Comparison of ENCODE assay signal across 8 mouse cellular contexts in genomic region chr10:39170706-39171105, GRCm38 (mm10). TPM values are rescaled to one million over a fixed set of nuclear protein-coding genes. Genes with fewer than 3 reads are reported as not detected.
DNase-seq lines count a peak whose midpoint lies in the region; ATAC-seq and TF ChIP-seq lines count a peak whose summit lies in the region.

No protein-coding gene starts in this region.

- DNase-seq in cerebellum, adult 2 months: peak; percentile 24 to 35
- DNase-seq in cerebellum, postnatal 4 days (ENCODE audit: low spot score in 2 of 2): no peak
- DNase-seq in MN1 (ENCODE audit: low spot score): peak; percentile 55
- no peak for DNase-seq in hindbrain, embryonic 10.5 days (ENCODE audit: low spot score)
- DNase-seq in ovary, adult 18-20 months (ENCODE audit: low spot score): no peak
- DNase-seq in gastrocnemius, adult 18-20 months (ENCODE audit: low spot score): no peak
- DNase-seq in urinary bladder, postnatal 25 days (ENCODE audit: low spot score): no peak

- no peaks in the 10 kb centered on the region for H3K36me3 ChIP-seq in hindbrain, embryonic 10.5 days

- no peaks in the 10 kb centered on the region for H3K27me3 ChIP-seq in cerebellum, adult 2 months (ENCODE audit: control insufficient read depth, insufficient read depth, low read length)
- H3K27me3 ChIP-seq in hindbrain, embryonic 10.5 days (ENCODE audit: insufficient read depth, poor library complexity, severe bottlenecking): peaks cover 19% of the 10 kb centered on the region; the same call in 1 of the 2 replicates

- ATAC-seq in megakaryocyte, adult 5-6 weeks (ENCODE audit: poor library complexity, severe bottlenecking): peak; percentile 16

- TF ChIP-seq POLR2A in cerebellum, adult 2 months (IDR thresholded peaks at IDR 0.05; ENCODE audit: borderline replicate concordance, insufficient read depth, low read length): no peak

- H3K4me1 ChIP-seq in cerebellum, adult 2 months (ENCODE audit: control insufficient read depth, insufficient read depth, low read length): no peaks in the 10 kb centered on the region
- H3K4me1 ChIP-seq in hindbrain, embryonic 10.5 days (replicated peaks): peaks cover 53% of the 10 kb centered on the region

- no peaks in the 10 kb centered on the region for H3K9me3 ChIP-seq in hindbrain, embryonic 10.5 days

- H3K4me3 ChIP-seq in cerebellum, adult 2 months (replicated peaks; ENCODE audit: insufficient read depth, low read depth, low read length): no peak overlapping the region
- peak overlapping the region; percentile 57; the same call in 1 of the 2 replicates for H3K4me3 ChIP-seq in hindbrain, embryonic 10.5 days

- WGBS in cerebellum, adult 2 months: 7% methylated on average over 6 of the region's 6 CpGs
- 11% methylated on average over 6 of the region's 6 CpGs for WGBS in hindbrain, embryonic 10.5 days

- no peak overlapping the region for H3K27ac ChIP-seq in cerebellum, adult 2 months (ENCODE audit: insufficient read depth, low read length)
- no peak overlapping the region; the same call in 1 of the 2 replicates for H3K27ac ChIP-seq in hindbrain, embryonic 10.5 days

- TF ChIP-seq CTCF in cerebellum, adult 2 months (IDR thresholded peaks at IDR 0.05; ENCODE audit: borderline replicate concordance, insufficient read depth, low read depth, low read length): no peak

RNA-seq across cellular contexts. Expression of gene Ccn6, which starts 7.1 kb away (rescaled TPM):
- polyA plus RNA-seq in cerebellum, adult 2 months (2012; rRNA removed): 0.21 TPM in 2 replicates
- polyA plus RNA-seq in hindbrain, embryonic 10.5 days (2016; fragmentation: Nextera tagmentation; extraction: Ambion mirVana): 0.24 and 0.50 TPM in 2 replicates
- not detected in 2 replicates for total RNA-seq in megakaryocyte, adult 5-6 weeks (2015)
- not detected in 2 replicates for total RNA-seq in megakaryocyte, adult 5-6 weeks (2017)
- total RNA-seq in gastrocnemius, adult 18-20 months (2021): not detected

RNA-seq across cellular contexts. Expression of gene Tube1, which starts 36.9 kb away (rescaled TPM):
- polyA plus RNA-seq in cerebellum, adult 2 months (2012; rRNA removed): 6.6 and 7.3 TPM in 2 replicates
- 22.0 and 27.1 TPM in 2 replicates for polyA plus RNA-seq in hindbrain, embryonic 10.5 days (2016; fragmentation: Nextera tagmentation; extraction: Ambion mirVana)
- total RNA-seq in megakaryocyte, adult 5-6 weeks (2015): 10.5 and 12.4 TPM in 2 replicates
- total RNA-seq in megakaryocyte, adult 5-6 weeks (2017): 9.8 and 13.9 TPM in 2 replicates
- total RNA-seq in gastrocnemius, adult 18-20 months (2021): under 1 TPM; 0.64 to 0.81 TPM

RNA-seq across cellular contexts. Expression of gene Fam229b, which starts 37.0 kb away (rescaled TPM):
- polyA plus RNA-seq in cerebellum, adult 2 months (2012; rRNA removed): 18.7 and 18.9 TPM in 2 replicates
- polyA plus RNA-seq in hindbrain, embryonic 10.5 days (2016; fragmentation: Nextera tagmentation; extraction: Ambion mirVana): 12.6 and 18.0 TPM in 2 replicates
- total RNA-seq in megakaryocyte, adult 5-6 weeks (2015): 0.57 and 1.9 TPM in 2 replicates
- total RNA-seq in megakaryocyte, adult 5-6 weeks (2017): not detected in 2 replicates
- total RNA-seq in gastrocnemius, adult 18-20 months (2021): 1 to 10 TPM; 2.9 to 3.9 TPM

Comparison
In these comparisons a context has a peak if more than half of its experiments do, and no peak if none do; other contexts are left out.
1. DNase-seq: peak in cerebellum, adult 2 months (2 of 2) and MN1 (single experiment); none in cerebellum, postnatal 4 days (0 of 2), hindbrain, embryonic 10.5 days (single experiment), ovary, adult 18-20 months (single experiment), gastrocnemius, adult 18-20 months (single experiment) and urinary bladder, postnatal 25 days (single experiment).
2. RNA of gene Tube1, which starts 36.9 kb away (total RNA-seq): 9.8 to 13.9 TPM in megakaryocyte, adult 5-6 weeks; 0.64 to 0.81 TPM in gastrocnemius, adult 18-20 months; every median in the first group is over 4 times any median in the second.